Mouse (Mus musculus): ENCODE data around the gene Sycn. TPM values are rescaled to one million over a fixed set of nuclear protein-coding genes. Genes with fewer than 3 reads are reported as not detected.

Sycn gene
- total and polyA plus RNA-seq, 3 experiments, result not detected

DNA sequence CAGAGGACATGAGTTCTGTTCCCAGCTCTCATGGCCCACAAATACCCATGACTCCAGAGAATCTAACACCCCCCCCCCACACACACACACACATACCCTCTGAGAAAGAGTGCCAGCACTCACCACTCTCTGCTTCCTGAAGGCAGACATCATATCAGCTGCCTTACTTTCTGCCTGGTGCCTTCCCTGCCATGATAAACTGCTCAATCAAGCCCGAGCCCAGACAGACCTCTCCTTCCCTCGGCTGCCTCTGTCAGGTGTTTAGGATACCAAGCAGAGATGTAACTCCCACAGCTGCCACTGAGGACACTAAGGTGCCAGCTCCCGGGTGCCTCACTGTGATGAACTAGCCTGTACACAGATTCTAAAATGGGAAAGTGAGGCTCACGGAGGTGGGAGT is 43.8 kb downstream of the Sycn start:
- no peak overlapping the region for H3K9ac ChIP-seq (ENCODE audit: control insufficient read depth, low read depth, low read length, poor library complexity, severe bottlenecking)
- no peak overlapping the region for H3K27ac ChIP-seq (ENCODE audit: control insufficient read depth, low read depth, low read length)
- peaks cover 0 to 25% of the 10 kb centered on the region in 2 experiments; a peak in 2 of 4 replicates for H3K36me3 ChIP-seq (ENCODE audit: control insufficient read depth in 1 of 2, insufficient read depth in 2 of 2, low read length in 2 of 2)
- H3K4me1 ChIP-seq (ENCODE audit: control insufficient read depth in 1 of 2, insufficient read depth in 2 of 2, low read length in 2 of 2), result peaks cover 33 to 38% of the 10 kb centered on the region in 2 experiments
- H3K79me2 ChIP-seq (ENCODE audit: control insufficient read depth, insufficient read depth, low read length, poor library complexity), result peaks cover 6% of the 10 kb centered on the region; the same call in 1 of the 2 replicates
- TF ChIP-seq EP300 (IDR thresholded peaks at IDR 0.05; ENCODE audit: low read depth in 1 of 2, low read length in 2 of 2) (peak in 1 of 2 experiments; percentile 37; a peak in 1 of 4 replicates), ZNF384 (IDR thresholded peaks at IDR 0.05; ENCODE audit: low read depth, low read length) (no peak), TCF12 (IDR thresholded peaks at IDR 0.05; ENCODE audit: low read depth, low read length) (peak; percentile 43; the same call in 1 of the 2 replicates)
- no peaks in the 10 kb centered on the region for H3K9me3 ChIP-seq (replicated peaks; ENCODE audit: insufficient read depth, low read length)
- DNase-seq (ENCODE audit: low read depth, low spot score), result peak; percentile 22
- H3K4me3 ChIP-seq (ENCODE audit: control insufficient read depth in 1 of 2, insufficient read depth in 1 of 2, low read depth in 2 of 2, low read length in 2 of 2), result no peak overlapping the region
- H3K27me3 ChIP-seq (ENCODE audit: control insufficient read depth in 1 of 2, insufficient read depth in 2 of 2, low read length in 2 of 2), result no peaks in the 10 kb centered on the region

DNA sequence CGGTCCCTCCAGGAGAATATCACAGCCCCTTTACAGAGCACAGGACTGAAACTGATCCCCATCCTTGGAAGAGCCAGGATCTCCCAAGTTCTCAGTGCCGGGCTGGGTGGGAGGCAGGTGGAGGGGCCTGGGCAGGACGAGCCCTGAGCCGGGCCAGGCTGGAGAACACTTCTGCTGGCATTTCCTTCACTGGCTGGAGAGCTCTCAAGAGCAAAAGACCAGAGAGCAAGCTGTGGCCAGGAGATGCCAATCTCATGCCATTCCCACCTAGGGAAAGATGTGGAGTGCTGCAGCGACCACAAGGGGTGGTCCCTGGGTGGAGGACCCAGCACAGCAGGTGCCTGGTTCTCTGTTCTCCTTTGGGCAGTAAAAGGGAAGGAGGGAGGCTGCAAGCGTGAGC is 44.3 kb downstream of the Sycn start:
- no peak for DNase-seq (ENCODE audit: low read depth, low spot score)
- no peak overlapping the region for H3K4me3 ChIP-seq (ENCODE audit: control insufficient read depth in 1 of 2, insufficient read depth in 1 of 2, low read depth in 2 of 2, low read length in 2 of 2)
- peaks cover 6% of the 10 kb centered on the region; the same call in 1 of the 2 replicates for H3K79me2 ChIP-seq (ENCODE audit: control insufficient read depth, insufficient read depth, low read length, poor library complexity)
- H3K27ac ChIP-seq (ENCODE audit: control insufficient read depth, low read depth, low read length), result no peak overlapping the region
- H3K4me1 ChIP-seq (ENCODE audit: control insufficient read depth in 1 of 2, insufficient read depth in 2 of 2, low read length in 2 of 2), result peaks cover 33 to 38% of the 10 kb centered on the region in 2 experiments
- H3K9ac ChIP-seq (ENCODE audit: control insufficient read depth, low read depth, low read length, poor library complexity, severe bottlenecking), result no peak overlapping the region
- no peaks in the 10 kb centered on the region for H3K27me3 ChIP-seq (ENCODE audit: control insufficient read depth in 1 of 2, insufficient read depth in 2 of 2, low read length in 2 of 2)
- H3K36me3 ChIP-seq (ENCODE audit: control insufficient read depth in 1 of 2, insufficient read depth in 2 of 2, low read length in 2 of 2), result peaks cover 0 to 25% of the 10 kb centered on the region in 2 experiments; a peak in 2 of 4 replicates
- TF ChIP-seq NRF1 (IDR thresholded peaks at IDR 0.05; ENCODE audit: insufficient read depth, low read depth, low read length, poor library complexity, severe bottlenecking) (no peak), JUND (IDR thresholded peaks at IDR 0.05; ENCODE audit: low read depth, low read length) (no peak), CHD2 (IDR thresholded peaks at IDR 0.05; ENCODE audit: low read length) (no peak), MEF2A (IDR thresholded peaks at IDR 0.05; ENCODE audit: extremely low read depth, insufficient replicate concordance, low read depth, low read length, poor library complexity, severe bottlenecking) (no peak), POLR2A (IDR thresholded peaks at IDR 0.05; ENCODE audit: control insufficient read depth in 1 of 2, insufficient read depth in 1 of 2, low read depth in 1 of 2, low read length in 2 of 2, poor library complexity in 1 of 2) (no peak), TBP (IDR thresholded peaks at IDR 0.05; ENCODE audit: low read depth, low read length) (no peak), GABPA (IDR thresholded peaks at IDR 0.05; ENCODE audit: low read depth, low read length) (no peak), MAZ (IDR thresholded peaks at IDR 0.05; ENCODE audit: low read depth, low read length) (no peak)
- no peaks in the 10 kb centered on the region for H3K9me3 ChIP-seq (replicated peaks; ENCODE audit: insufficient read depth, low read length)

DNA sequence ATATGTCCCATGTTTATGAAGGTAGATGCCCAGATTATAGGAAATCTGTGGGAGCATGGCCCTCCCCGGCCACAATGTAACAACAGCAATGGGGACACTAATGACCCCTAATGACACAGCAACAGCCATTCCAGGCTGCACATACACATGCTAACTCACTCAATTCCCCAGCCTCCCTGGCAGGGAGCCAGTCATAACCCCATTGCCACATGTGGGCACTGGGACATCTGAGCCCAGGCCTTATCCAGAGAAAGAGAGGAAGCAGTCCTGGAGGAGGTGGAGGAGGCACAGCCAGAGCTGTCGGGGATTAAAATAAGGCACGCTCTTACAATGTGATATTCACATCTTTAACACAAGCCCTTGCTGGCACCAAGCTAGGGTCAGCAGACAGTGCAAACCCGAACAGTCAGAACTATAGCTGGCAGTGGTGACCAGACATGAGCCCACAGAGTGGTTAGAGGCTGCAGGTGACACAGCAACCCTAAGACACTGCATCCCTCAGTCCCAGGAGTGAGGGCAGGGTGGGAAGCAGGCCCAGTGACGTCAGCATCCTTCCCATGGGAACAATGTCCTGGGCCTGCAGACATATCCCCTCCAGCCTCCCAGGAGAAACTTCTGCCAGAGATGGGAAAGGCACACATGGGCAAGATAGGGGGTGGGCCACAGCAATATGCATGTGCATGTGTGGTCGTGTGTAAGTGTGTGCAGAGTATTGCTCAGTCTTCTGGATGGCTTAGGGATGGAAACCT is 46.2 kb downstream of the Sycn start:
- Histone ChIP-seq H3K4me1 (ENCODE audit: control insufficient read depth in 1 of 2, insufficient read depth in 2 of 2, low read length in 2 of 2) (peaks cover 25 to 32% of the 10 kb centered on the region in 2 experiments), H3K9ac (ENCODE audit: control insufficient read depth, low read depth, low read length, poor library complexity, severe bottlenecking) (no peak overlapping the region), H3K79me2 (ENCODE audit: control insufficient read depth, insufficient read depth, low read length, poor library complexity) (peaks cover 6% of the 10 kb centered on the region; the same call in 1 of the 2 replicates), H3K4me3 (ENCODE audit: control insufficient read depth in 1 of 2, insufficient read depth in 1 of 2, low read depth in 2 of 2, low read length in 2 of 2) (no peak overlapping the region), H3K27ac (ENCODE audit: control insufficient read depth, low read depth, low read length) (no peak overlapping the region), H3K36me3 (ENCODE audit: control insufficient read depth in 1 of 2, insufficient read depth in 2 of 2, low read length in 2 of 2) (peaks cover 0 to 25% of the 10 kb centered on the region in 2 experiments; a peak in 2 of 4 replicates), H3K9me3 (replicated peaks; ENCODE audit: insufficient read depth, low read length) (no peaks in the 10 kb centered on the region), H3K27me3 (ENCODE audit: control insufficient read depth in 1 of 2, insufficient read depth in 2 of 2, low read length in 2 of 2) (no peaks in the 10 kb centered on the region)
- DNase-seq (ENCODE audit: low read depth, low spot score), result no peak
- TF ChIP-seq ETS1 (IDR thresholded peaks at IDR 0.05; ENCODE audit: low read depth, low read length) (no peak), JUND (IDR thresholded peaks at IDR 0.05; ENCODE audit: low read depth, low read length) (no peak), MYB (IDR thresholded peaks at IDR 0.05; ENCODE audit: low read depth, low read length) (no peak), NRF1 (IDR thresholded peaks at IDR 0.05; ENCODE audit: insufficient read depth, low read depth, low read length, poor library complexity, severe bottlenecking) (no peak), TBP (IDR thresholded peaks at IDR 0.05; ENCODE audit: low read depth, low read length) (no peak), RCOR1 (IDR thresholded peaks at IDR 0.05; ENCODE audit: low read depth, low read length) (no peak), HCFC1 (IDR thresholded peaks at IDR 0.05; ENCODE audit: low read depth, low read length) (no peak), KAT2A (conservative IDR thresholded peaks at IDR 0.05; ENCODE audit: low read depth, low read length) (no peak), ZKSCAN1 (IDR thresholded peaks at IDR 0.05; ENCODE audit: low read depth, low read length) (no peak), BHLHE40 (IDR thresholded peaks at IDR 0.05; ENCODE audit: borderline replicate concordance, low read depth, low read length) (no peak), MAZ (IDR thresholded peaks at IDR 0.05; ENCODE audit: low read depth, low read length) (no peak), E2F4 (IDR thresholded peaks at IDR 0.05; ENCODE audit: borderline replicate concordance, low read depth, low read length) (no peak), MEF2A (IDR thresholded peaks at IDR 0.05; ENCODE audit: extremely low read depth, insufficient replicate concordance, low read depth, low read length, poor library complexity, severe bottlenecking) (no peak), TCF12 (IDR thresholded peaks at IDR 0.05; ENCODE audit: low read depth, low read length) (no peak), CHD2 (IDR thresholded peaks at IDR 0.05; ENCODE audit: low read length) (no peak), POLR2AphosphoS2 (IDR thresholded peaks at IDR 0.05; ENCODE audit: low read length) (no peak), ZMIZ1 (IDR thresholded peaks at IDR 0.05; ENCODE audit: low read depth, low read length) (no peak), GATA1 (IDR thresholded peaks at IDR 0.05; ENCODE audit: low read depth, low read length) (no peak)

Data from MEL (cell line).